Mouse (Mus musculus): ENCODE results near the gene Wdfy4. TPM values are rescaled to one million over a fixed set of nuclear protein-coding genes. Genes with fewer than 3 reads are reported as not detected.

The Wdfy4 gene
- polyA plus RNA-seq, 1 experiment: 0.27 TPM

DNA sequence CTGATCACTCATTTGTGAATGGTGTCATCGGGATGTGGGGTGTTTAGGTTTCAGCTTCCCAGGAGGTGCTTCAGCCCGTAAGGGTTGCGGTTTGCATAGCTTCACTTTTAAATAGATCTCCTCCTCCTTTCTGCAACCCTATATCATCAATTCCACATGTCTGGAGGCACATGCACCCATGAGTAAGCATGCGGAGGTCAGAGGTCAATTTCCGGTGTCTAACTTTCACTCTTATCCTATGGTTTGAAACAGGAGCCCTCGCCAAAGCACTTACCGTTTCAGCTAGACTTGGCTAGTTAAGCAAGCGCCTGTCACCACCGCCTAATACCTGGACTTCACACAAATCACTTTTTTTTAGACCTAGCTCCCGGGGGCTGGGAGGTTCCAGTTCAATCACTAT, 220.6 kb downstream of the Wdfy4 start:
- TF ChIP-seq CTCF (IDR thresholded peaks at IDR 0.05; ENCODE audit: borderline replicate concordance, extremely low read depth, insufficient read depth, insufficient read length) (no peak), POLR2A (IDR thresholded peaks at IDR 0.05; ENCODE audit: borderline replicate concordance, extremely low read depth, insufficient read depth, insufficient read length, poor library complexity, severe bottlenecking) (no peak)
- no peak for DNase-seq (ENCODE audit: low read depth)

DNA sequence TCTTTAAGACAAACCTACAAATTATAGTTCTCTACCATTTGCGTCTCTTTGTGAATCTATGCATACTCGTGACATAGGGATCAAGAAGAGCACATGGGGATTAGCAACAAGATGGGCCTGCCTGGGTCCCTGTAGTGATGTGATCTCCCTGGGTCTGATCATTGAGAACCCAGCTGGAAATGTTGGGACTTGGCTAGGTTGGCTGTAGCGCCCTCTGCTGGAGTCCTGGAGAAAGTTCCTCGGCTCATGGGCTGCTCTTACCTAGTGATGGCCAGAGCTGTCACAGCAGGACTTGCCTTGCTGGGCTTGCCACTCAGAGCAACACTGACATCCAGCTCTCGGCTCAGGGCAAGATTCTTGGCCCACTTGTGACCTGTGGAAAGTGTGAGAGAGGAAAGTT, 224.8 kb downstream of the Wdfy4 start:
- peak; percentile 79 for DNase-seq (ENCODE audit: low read depth)
- peak; percentile 80 for TF ChIP-seq CTCF (IDR thresholded peaks at IDR 0.05; ENCODE audit: borderline replicate concordance, extremely low read depth, insufficient read depth, insufficient read length)
- TF ChIP-seq POLR2A (IDR thresholded peaks at IDR 0.05; ENCODE audit: borderline replicate concordance, extremely low read depth, insufficient read depth, insufficient read length, poor library complexity, severe bottlenecking): no peak

DNA sequence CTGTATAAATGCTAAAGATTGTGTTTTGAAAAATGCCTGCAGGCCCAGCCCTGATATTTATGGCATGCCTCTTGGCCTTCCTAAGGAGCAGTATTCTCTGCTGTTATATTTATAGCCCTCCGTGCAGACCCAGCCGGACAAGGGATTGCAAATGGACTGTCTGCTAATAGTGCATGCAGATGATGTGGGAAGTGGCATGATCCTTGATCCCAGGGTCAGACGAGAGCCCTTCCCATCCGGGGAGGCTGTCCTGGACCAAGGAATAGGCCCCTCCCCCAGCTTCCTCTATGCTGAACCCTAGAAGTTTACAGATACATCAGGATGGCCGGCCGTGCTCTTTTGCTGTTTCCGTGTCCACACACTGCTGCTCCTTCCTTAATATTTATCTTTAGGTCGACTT, 226.6 kb downstream of the Wdfy4 start:
- DNase-seq (ENCODE audit: low read depth): no peak
- TF ChIP-seq CTCF (IDR thresholded peaks at IDR 0.05; ENCODE audit: borderline replicate concordance, extremely low read depth, insufficient read depth, insufficient read length) (no peak), POLR2A (IDR thresholded peaks at IDR 0.05; ENCODE audit: borderline replicate concordance, extremely low read depth, insufficient read depth, insufficient read length, poor library complexity, severe bottlenecking) (no peak)

DNA sequence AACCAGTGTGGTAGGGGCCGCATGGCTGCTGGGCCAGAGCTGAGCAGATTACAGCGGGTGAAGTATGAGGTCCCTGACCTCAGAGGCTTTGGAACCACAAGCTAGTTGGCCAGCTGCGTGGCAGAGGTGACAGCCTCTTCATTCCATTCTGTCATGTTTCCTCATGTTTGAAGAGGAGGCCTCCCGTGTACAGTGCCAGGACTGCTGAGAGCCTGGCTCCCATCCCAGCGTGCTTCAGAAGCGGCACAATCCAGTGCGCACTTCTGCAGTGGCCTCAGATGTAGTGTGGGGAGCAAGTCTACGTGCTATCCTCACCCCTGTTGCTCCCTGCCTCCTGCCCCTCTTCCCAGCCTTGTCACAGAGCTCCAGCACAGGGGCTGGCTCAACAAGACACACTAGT, 228.8 kb downstream of the Wdfy4 start:
- peak; percentile 73 for DNase-seq (ENCODE audit: low read depth)
- no peak for TF ChIP-seq POLR2A (IDR thresholded peaks at IDR 0.05; ENCODE audit: borderline replicate concordance, extremely low read depth, insufficient read depth, insufficient read length, poor library complexity, severe bottlenecking)
- TF ChIP-seq CTCF (IDR thresholded peaks at IDR 0.05; ENCODE audit: borderline replicate concordance, extremely low read depth, insufficient read depth, insufficient read length): no peak

DNA sequence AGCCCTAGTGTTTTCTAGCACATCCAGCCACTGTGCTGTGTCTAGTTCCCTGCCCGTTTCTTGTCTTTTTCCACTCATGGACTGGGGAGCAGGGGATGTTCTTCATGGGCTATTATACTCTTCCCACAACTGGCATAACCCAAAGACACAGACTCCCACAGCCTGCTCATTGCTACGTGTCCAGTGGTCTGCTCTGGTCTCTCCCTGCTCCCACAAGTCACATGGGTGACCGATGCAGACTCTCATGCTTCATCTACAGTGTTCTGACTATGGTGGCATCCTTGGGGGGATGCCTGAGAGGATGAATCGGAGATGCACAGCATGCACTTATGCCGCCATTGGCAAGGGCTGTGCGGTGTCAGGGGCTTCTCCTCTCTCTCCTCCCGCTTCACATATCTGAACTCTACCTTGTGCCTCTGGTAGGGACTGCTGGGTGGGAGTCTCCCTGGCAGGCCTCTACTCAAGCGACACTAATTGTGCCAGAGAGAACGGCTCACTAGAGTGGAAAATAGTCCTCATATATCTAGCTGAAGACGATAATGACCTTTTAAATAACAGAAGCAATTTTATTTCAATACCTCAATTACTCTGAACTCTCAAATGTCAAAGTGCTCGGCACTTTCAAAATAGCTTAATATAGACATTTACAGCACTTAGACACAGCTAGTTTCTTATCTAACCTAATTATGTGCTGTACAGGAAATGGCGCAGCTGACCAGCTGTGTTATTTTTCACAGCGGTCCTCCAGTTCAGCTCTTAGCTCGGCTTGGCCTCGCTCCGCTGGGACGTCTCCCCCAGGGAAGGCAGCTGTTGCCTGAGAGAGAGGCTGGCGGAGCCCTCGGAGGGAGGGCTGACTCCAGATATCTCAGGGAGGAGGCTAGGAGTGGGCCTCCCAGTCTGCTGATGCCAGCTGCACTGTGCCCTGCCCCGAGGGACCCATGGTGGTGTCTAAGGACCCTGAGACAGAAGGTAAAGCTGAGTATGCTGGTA, 234.7 kb downstream of the Wdfy4 start:
- TF ChIP-seq POLR2A (IDR thresholded peaks at IDR 0.05; ENCODE audit: borderline replicate concordance, extremely low read depth, insufficient read depth, insufficient read length, poor library complexity, severe bottlenecking) (no peak), CTCF (IDR thresholded peaks at IDR 0.05; ENCODE audit: borderline replicate concordance, extremely low read depth, insufficient read depth, insufficient read length) (no peak)

DNA sequence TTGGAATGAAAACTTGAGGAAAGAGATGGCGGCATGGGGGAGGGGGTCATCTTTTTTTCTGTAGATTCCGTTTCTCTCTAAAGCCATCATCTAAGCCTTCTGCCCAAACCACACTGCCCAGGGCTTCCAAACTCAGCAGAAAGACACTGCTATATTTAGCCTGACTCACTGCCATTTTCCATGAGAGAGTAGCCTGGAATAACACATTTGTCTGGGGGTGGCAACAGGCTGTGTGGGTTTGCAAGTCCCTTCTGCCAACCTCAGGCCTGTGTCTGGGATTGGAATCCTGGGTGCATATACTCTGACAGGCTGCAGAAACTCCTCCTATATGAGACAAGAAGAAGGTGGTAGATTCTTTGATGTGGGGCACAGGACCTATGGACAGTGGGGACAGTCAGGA, 237.8 kb downstream of the Wdfy4 start:
- TF ChIP-seq CTCF (IDR thresholded peaks at IDR 0.05; ENCODE audit: borderline replicate concordance, extremely low read depth, insufficient read depth, insufficient read length) (no peak), POLR2A (IDR thresholded peaks at IDR 0.05; ENCODE audit: borderline replicate concordance, extremely low read depth, insufficient read depth, insufficient read length, poor library complexity, severe bottlenecking) (no peak)
- DNase-seq (ENCODE audit: low read depth): no peak

More for the DNA sequence above, 234.7 kb downstream of the Wdfy4 start:
- peak; percentile 83 for DNase-seq (ENCODE audit: low read depth)

DNA sequence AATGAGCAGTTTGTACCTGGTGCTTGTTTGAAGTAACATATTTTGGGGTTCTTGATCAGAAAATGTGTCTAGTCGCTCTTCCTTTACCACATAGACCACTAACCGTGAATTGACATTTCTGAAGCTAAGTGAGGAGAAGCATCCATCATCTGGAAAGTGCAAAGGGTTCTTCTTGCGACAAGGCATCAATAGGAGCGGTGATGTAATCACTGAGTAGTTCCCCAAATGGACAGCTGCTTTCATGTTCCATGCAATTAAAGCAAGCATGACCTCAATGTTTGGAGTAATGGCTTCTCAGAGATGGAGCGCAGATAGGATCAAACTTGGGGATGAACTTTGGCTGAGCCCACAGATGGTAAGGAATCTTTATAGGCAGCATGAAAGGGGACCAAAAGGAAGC, 246.1 kb downstream of the Wdfy4 start:
- no peak for TF ChIP-seq CTCF (IDR thresholded peaks at IDR 0.05; ENCODE audit: borderline replicate concordance, extremely low read depth, insufficient read depth, insufficient read length)
- TF ChIP-seq POLR2A (IDR thresholded peaks at IDR 0.05; ENCODE audit: borderline replicate concordance, extremely low read depth, insufficient read depth, insufficient read length, poor library complexity, severe bottlenecking): no peak
- DNase-seq (ENCODE audit: low read depth): no peak

DNA sequence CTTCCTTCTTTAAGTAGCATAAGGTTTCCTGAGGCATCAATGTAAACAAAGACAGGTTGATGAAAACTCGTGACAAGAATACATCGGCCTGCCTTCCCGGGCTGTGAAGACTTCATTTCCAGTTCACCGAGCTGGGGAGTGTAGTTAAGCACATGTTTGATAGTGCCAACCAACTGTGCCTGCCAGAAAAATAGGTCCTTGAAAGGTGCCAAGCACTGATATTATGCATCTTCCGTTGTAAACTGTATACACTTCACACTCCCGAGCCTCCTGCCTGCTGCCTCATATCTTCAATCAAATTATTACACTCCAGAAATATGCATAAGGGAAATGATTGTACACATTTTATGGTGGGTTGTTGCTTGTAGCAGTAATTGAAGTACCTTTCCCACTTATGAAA, 251.2 kb downstream of the Wdfy4 start:
- DNase-seq (ENCODE audit: low read depth): peak; percentile 70
- TF ChIP-seq CTCF (IDR thresholded peaks at IDR 0.05; ENCODE audit: borderline replicate concordance, extremely low read depth, insufficient read depth, insufficient read length) (no peak), POLR2A (IDR thresholded peaks at IDR 0.05; ENCODE audit: borderline replicate concordance, extremely low read depth, insufficient read depth, insufficient read length, poor library complexity, severe bottlenecking) (no peak)

DNA sequence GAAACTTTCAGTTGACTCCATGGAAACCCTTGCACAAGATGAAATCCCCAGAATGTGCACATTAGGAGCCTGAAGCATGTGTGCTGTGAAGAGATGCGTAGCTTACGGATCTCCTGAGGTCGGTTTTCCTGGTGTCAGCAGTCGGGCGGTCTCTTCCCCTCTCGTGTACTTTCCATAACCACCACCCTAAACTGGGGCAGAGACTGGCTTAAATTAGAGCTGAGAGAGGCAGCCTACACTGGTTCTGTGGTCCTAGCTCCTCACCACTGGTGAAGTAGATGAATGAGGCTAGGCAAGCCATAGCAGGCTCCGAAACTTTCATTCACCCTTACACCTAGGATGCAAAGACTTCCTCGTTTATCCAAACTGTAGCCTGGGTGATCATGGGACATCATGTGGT, 253.1 kb downstream of the Wdfy4 start:
- DNase-seq (ENCODE audit: low read depth): no peak
- TF ChIP-seq CTCF (IDR thresholded peaks at IDR 0.05; ENCODE audit: borderline replicate concordance, extremely low read depth, insufficient read depth, insufficient read length) (no peak), POLR2A (IDR thresholded peaks at IDR 0.05; ENCODE audit: borderline replicate concordance, extremely low read depth, insufficient read depth, insufficient read length, poor library complexity, severe bottlenecking) (no peak)

DNA sequence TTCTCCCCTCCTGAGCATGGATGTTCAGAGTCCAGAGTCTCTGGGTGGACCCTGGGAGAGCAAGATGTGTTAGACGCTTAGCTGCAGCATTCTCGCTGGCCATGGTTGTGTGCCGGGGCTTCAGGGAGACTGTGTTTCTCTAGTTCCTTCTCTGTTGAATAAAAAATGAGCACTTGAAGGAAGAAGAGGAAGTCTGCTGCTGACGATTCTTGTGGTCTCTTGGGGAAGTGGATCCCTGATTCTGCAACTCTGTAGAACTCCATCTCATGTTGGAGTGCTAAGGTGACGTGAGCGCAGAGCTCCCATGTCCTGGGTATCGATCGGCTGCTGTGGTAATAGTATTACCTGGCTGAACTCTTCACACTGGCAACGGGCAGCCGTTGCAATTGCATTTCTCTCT, 253.6 kb downstream of the Wdfy4 start:
- TF ChIP-seq POLR2A (IDR thresholded peaks at IDR 0.05; ENCODE audit: borderline replicate concordance, extremely low read depth, insufficient read depth, insufficient read length, poor library complexity, severe bottlenecking) (no peak), CTCF (IDR thresholded peaks at IDR 0.05; ENCODE audit: borderline replicate concordance, extremely low read depth, insufficient read depth, insufficient read length) (no peak)
- no peak for DNase-seq (ENCODE audit: low read depth)

DNA sequence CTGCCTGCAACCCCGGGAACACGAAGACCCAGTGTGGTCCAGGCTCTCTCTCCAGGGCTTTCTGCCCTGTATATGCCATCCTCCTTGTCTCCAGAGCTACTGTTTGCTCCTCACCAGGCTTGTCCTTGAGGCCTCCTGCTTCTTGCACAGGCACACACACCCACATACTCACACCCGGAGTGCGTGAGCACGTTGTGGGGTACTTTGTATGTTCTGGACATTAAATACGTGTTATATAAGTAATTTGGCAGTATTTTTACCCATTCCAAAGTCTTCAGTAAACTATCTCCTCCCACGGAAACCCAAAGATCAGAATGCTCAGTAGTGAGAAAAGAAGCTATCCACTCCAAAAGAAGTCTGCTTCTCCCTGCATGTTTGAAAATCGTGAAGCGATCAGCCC, 261.4 kb downstream of the Wdfy4 start:
- TF ChIP-seq CTCF (IDR thresholded peaks at IDR 0.05; ENCODE audit: borderline replicate concordance, extremely low read depth, insufficient read depth, insufficient read length): no peak
- TF ChIP-seq POLR2A (IDR thresholded peaks at IDR 0.05; ENCODE audit: borderline replicate concordance, extremely low read depth, insufficient read depth, insufficient read length, poor library complexity, severe bottlenecking): no peak
- DNase-seq (ENCODE audit: low read depth): no peak

DNA sequence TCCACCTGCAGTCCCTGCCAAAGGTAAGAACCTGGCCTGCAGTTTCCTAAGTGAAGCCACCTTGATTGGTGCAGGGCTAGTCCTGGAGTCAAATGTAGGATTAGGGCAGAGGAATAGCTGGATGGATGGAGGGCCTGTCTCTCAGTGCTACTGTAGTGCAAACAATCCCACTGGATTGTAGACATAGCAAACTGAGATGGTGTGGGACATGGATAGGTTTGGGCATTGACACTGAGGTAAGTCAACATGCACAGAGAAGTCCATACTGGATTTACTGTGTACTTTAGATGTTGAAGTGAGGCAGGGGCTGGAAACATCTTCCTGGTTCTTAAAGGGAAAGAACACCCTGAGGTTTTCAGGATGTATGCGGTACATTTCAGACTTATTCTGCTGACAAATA, 267.4 kb downstream of the Wdfy4 start:
- no peak for DNase-seq (ENCODE audit: low read depth)
- TF ChIP-seq CTCF (IDR thresholded peaks at IDR 0.05; ENCODE audit: borderline replicate concordance, extremely low read depth, insufficient read depth, insufficient read length): no peak
- TF ChIP-seq POLR2A (IDR thresholded peaks at IDR 0.05; ENCODE audit: borderline replicate concordance, extremely low read depth, insufficient read depth, insufficient read length, poor library complexity, severe bottlenecking): no peak

Data from brain, embryonic 14.5 days (tissue).